Mouse (Mus musculus) c-Kit-negative CD71-positive TER-119-positive erythroid progenitor cells, embryonic 14.5 days (primary cell): Measurements from ENCODE around the gene Camta1.

Experiments
- DNase-seq: peaks from one replicate; pipeline ENCODE4 v3.0.0-alpha.2; 2013; ENCODE audit warnings: low read depth, low spot score

Camta1 gene

DNA sequence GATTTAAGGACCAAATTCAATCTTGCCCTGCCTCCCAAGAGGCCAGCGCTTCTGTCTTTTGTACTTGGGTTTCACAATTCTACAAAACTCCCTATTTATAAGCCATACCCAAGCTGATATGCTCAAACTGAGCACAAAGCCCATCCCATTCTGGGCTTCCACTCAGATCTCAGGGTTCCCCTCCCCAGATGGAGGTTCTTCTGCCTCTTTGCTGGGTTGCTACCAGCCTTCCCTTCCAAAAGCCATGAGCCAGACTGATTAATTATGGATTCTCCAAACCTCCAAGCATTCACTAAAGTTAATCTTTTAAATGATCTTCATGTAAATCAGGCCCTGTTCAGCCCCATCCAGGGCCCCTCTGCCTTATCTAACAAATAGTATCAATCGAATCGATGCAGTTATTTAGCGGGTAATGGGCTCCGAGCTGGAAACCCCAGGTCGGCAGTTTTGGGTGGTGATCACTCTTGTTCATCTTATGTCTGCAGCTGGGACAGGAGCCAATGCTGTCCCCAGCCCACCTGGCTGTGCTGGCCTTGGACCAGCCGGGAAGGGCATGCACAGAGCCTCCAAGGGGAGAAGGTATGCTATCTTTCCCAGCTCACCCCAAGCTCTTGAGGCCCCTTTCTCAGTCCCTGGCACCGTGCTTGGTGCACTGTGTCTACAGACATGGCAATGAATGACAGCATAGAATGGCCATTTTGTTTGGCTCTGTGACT lies 534.5 kb downstream of the Camta1 start:
- DNase-seq, result no peak

DNA sequence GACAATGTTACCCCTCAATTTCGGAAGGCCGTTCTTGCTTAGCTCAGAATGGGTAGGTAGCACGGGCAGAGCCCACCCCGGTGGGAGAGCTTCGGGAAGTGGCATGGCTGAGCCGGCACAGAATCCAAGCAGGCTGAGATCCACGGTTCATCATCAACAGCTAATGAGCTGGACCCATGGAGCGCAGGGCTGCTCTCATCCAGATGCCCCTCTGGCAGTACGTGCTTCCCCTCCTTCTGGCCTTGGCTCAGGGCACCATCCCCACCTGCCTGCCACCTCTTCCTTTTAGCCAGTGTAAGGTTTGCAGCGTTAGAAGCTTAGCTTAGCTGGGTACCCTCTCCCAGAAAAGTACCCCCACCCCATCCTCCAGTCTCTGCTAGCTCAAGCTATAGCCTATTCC lies 545.2 kb downstream of the Camta1 start:
- no peak for DNase-seq

DNA sequence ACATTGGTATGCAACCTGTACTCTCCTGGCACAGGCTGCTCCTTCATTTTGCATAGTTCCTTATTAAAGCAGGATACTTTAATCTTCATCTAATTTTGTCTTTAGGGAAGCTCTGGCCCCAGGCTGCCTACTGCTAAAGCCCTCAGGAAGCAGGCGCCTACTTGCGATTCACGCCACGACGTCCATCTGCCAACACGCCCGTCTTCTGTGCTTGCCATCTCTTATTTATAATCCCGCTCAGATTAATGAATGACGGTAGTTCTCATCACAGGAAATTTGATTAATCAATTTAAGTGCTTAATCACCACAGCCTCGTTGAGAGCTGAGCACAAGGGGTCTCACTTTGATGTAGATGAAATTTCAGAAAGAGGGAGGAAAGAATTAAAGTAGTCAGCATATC lies 546.0 kb downstream of the Camta1 start:
- DNase-seq, result no peak

DNA sequence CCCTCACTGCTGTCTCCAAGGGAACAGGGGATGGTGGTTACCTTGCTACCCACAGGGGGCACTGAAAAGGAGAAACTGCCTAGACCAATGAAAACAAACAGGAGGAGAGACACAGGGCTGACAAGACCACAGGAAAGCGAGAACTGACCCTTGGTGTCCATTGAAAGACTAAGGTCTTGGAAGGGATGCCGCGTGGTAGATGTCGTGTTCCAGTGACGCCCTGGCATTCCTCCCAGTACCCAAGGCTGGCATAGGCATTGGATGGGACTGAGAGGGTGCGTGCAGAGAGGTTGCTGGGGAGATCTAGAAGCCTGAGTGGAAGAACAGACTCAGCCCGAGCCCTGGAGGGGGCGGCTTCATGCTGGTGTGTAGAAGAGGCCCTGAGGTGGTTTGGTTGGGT lies 550.9 kb downstream of the Camta1 start:
- DNase-seq, result no peak

DNA sequence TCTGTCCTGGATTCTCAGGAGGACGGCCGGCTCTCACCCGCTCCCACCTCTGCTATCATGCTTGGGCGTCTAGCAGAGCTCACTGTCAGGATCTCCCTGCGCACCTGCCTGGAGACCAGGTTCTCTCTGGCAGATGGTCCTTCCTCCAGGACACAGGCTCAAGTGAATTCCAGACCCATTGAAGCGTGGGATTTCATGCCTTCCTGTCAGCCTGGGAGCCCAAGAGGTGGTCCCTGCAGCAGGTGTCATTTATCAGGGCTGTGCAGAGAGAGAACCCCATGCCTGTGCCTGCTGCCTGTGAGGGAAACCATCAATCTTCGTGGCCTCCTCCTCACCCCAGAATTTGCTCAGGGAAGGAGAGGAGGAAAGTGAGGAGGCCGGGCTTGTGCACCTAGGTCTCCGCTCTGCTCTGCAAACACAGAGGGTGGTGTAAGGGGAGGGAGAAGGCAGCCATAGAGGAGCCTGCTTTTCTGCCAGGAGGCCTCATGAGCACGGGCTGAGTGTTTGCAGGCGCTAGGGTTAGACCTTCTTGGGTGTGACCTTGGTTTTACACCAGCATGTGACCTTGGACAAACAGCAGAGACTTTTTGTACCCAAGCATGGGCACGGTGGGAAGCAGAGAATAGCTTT lies 551.5 kb downstream of the Camta1 start:
- DNase-seq, result no peak

DNA sequence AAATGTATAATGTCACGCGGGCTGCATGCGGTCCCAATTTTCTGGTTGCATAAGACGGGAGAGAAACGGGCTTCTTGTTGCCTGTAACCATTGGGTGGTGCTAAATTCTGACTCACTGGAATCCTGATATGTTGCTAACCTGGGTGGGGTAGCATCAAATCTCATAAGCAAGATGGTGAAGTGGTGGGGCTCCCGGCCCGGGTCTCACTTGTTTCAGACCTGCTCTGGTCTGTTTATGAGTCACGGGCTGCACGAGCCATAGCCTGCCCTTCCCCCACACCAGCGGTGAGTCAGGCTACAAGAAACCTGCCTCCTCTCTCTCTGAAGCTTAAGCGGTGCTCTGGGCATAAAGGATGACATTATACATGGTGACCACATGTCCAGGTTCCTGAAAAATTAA lies 554.8 kb downstream of the Camta1 start:
- DNase-seq, result no peak

DNA sequence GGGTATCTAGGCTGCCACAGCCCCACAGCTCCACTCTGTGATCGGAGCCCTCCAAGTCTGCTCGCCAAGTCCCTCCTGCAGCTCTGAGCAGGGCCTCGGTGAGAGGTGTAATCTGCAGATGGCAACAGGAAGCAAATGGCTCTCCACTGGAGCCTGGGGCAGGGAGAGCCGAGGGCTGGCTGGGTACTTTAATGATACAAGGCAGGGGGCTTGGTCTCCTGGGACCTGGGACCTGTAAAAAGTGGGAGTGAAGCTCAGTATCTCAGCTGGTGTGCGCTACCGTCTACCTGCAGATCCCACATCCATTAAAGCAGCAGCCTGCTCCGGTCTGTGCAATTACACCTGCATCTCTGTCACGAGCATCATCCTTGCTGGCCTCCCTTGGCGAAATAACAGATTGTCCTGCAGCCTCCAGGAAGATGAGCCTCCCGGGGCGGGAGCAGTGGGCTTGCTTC lies 555.3 kb downstream of the Camta1 start:
- DNase-seq, result no peak

DNA sequence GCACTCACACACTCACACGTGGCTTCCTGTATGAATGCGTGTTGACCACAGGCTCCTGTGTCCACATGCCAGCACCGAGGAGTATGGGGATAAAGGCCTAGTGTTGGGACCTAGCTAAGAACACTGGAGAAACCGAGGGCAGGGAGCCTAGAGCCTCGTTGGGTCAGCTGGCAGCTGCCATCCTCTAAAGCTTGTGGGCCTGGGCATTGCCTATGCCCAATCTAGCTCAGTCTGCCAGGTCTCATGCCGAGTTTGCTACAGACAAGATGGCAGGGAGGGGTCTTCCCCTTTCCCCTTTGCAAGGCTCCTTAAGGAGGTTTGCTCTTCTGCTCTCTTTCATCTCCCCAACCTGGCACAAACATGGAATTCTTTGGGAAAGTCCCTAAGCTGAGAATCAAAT lies 555.9 kb downstream of the Camta1 start:
- no peak for DNase-seq

DNA sequence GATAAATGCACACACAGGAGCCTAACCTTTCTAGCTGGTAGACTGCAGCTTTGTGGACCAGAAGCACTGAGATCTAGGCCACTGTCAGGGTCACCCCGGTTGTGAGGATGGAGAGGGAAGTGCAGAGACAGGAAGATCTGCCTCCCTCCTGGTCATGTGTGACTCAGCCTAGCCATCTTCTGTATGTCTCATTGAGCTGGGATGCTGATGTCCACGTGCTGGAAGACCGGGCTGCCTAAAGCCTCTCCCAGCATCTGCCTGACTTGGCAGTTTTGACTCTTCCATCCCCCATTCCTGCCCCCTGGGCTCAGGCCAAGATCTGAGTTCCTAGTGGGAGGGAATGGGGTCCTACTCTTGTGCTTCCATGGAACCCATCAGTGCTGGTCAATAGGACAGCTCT lies 557.7 kb downstream of the Camta1 start:
- no peak for DNase-seq

DNA sequence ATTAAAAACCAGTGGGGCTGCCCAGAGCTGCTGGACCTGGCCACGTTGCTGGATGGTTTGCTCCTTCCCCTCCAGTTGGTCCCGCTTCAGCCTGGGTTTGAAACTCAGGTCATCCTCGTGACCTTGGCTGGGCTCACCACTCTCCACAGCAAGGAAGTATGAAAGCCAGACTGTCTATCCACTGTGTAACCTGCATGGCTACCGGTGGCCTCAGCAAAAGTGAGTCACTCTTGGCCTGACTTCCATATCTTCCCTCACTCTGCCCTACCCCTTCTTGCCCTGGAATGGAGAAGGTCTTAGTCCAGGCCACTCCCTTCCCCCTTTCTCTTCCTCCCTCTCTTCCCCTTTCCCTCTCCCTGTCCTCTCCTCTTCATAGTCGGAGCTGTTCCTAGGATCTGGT lies 558.2 kb downstream of the Camta1 start:
- DNase-seq, result no peak

DNA sequence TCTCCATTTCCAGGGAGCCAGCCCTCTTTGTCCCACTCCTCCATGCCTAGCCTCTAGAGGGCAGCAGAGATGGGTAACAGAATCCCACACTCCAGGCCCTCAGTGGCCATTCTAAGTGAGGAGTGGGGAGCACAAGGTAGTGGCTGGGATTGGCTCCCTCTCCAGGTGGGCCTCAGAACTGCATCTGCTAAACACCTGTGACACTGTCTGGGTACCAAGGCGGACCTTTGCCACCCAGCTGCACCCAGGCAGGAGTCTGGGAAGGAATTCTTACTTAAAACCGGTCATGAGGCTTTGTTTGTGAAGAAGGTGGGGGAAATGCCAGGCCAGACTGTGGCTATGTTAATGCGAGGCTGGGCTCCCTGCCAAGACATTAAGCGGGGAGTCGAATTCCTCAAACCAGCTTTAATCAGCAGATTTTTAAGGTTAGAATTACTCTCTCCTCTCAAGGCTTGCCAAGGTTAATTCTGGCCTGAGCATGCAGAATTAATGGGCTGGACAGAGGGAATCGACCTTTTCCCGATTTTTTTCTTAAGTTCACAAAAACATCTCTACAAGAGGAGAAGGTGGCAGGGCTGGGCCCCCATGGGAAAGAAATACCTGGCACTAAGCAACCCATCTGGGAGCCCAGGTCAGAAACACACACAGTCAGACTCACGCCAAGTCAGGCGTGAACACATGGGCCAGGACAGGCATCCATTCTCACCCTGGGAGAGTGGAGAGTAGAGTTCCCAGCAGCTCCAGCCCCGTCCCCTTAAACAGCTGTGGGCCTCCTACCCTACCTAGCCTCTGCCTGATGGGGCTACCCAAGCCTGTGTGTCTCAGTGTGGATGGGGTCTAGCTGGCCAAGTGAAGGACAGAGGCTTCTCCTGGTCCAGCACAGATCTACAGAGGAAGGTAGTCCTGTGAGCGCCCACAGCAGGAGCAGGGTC lies 559.2 kb downstream of the Camta1 start:
- no peak for DNase-seq

DNA sequence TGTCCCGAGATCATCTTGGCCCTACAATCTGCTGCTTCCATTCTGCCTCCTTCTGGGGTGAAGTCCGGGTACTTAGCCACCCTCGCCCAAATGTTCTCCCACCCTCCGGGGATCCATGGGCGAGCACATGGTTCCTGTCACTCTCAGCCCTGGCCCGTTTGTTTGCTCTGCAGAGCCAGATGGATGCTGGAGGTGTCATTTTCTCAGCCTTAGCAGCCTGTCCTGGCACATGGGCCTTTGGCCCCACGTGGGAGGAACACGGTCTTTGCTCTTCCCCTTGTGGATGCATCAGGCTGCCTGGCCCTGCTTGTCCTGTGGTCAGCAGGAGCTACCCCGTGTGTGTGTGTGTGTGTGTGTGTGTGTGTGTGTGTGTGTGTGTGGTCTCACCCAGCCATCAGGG lies 560.3 kb downstream of the Camta1 start:
- no peak for DNase-seq

DNA sequence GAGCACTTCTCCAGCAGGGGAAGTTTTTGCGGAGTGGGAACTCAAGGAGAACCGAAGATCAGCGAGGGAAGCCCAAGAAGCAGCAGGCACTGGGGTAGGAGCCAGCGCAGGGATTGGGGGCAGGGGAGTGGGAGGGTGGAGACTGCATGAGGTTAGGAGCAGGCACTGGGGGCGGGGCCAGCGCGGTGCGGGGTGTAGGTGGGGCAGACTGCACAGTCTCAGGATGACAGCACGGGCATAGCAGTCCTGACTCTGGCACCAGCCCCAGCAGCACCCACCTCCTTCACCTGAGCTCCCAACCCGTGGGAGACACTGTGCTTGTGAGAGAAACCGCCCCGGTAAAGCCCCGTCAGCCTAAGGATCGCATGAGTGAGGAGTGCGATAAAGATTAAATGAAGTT lies 561.0 kb downstream of the Camta1 start:
- DNase-seq, result no peak

DNA sequence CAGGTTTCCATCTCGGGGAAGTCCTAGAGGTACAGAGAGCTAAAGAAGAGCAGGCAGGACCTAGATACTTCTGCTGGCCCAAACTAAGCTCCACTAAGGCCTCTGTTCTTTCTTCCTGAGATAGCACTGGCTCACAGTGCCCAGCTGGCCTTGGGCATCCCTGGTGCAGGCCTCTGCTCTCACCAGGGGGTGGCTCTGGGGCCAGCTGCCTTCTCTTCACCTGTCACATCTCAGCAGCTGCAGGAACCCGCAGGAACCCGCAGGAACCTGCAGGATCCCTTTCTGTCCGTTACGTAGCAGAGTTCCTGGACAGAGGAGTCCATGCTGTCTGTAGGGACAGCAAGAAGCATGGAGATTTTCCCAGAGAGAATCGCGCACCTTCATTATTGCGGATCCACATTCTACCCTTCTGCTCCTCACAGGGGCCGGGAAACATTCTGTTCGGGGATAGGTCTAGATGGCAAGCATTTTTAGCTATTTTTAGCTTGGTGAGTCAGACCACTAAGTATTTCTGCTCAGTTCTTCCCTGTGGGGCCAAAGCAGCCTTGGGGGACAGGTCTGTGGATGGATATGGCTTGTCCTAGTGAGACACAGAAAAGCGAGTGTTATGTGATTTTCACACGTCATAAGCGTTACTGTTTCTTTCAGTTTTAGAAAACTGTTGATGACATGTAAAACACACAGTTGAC lies 566.0 kb downstream of the Camta1 start:
- DNase-seq, result no peak

DNA sequence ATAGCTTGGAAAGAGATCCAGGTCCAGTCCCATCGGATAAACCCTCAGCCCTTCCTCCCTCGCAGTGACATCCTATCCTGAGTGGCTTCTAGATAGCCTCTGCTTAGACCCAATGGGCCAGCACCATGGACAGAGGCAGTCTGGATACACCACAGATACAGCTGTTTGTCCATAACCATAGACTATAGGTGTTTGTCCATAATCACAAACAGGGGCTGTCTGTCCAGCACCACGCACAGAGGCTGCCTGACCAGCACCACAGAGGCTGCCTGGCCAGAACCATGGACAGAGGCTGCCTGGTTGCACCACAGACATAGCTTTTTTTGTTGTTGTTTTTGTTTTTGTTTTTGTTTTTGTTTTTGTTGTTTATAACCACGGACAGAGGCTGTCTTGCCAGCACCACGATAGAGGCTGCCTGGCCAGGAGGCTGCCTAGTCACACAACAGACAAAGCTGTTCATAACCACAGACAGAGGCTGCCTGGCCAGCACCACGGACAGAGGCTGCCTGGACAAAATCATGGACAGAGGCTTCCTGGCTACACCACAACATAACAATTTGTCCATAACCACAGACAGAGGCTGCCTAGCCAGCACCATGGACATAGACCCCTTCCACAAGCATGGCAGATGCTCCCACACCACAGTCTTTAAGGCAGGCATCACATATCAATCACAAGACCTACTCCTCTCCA lies 572.6 kb downstream of the Camta1 start:
- no peak for DNase-seq

DNA sequence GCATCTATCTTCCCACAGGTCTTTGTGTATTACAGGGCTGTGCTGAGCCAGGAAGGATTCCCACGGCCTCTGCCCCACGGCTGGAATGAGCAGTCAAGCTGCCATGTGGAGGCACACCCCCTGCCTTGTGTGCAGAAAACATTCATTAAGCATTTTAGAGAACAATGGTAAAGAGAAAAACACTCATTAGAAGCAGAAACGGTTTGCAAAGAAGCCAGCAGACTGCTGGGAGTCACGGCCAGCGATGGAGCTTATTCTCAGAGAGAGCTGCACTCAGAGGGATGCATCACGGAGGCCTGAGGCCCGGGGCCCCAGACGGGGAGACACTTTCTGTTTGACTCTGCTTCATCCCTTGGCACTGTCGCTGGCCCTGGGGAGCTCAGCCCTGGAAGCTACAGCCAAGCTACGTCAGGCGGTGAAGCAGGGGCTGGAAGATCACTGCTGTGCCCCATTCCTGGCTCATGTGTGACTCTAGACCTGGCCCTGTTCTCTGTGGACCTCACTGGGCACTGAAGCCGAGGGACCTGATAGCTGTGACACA lies 575.7 kb downstream of the Camta1 start:
- DNase-seq, result no peak

DNA sequence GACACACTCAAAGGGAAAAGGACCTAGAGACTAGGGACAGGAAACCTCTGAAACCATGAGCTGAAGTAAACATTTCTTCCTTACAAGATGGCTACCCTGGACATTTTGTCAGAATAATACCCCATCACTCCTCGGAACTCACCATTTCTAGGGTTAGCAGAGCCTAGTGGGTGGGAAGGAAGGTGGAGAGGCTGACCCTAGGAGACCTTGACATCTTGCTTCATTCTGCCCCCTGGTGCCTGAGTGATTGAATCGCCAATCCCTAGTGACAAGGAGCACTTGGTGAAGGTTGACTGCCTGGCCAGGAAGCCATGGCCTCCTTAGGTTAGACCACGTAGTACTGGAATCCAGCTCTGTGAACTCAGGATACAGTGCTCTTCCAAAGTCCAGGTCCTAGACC lies 576.2 kb downstream of the Camta1 start:
- DNase-seq, result no peak

DNA sequence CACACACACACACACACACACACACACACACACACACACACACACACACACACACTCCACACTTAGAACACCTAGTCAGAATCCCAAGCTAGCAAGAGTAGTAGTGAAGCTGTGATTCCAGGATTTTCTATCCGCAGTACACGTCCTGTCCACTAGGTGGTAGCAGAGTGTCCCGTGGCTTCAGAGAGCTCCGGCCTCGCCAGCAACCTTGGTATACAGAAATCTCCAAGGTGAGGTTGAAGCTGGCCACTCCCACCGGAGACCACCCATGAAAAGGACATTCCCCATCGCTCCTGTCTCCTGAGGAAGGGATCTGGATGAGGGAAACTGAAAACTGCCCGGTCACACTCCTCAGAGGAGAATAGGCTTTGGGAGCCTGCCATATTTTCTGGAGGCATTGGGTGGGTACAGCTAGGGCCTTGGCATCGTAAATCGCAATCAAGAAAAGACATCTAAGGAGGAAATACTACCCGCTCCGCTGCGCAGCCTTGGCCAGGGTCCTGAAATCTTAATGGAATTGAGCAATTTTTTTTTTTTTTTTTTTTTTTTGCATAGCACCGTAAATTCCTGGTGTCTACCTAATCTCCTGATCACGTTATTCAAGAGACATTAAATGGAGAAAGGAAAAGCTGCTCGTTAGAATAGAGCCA lies 578.5 kb downstream of the Camta1 start:
- peak; percentile 19 for DNase-seq

DNA sequence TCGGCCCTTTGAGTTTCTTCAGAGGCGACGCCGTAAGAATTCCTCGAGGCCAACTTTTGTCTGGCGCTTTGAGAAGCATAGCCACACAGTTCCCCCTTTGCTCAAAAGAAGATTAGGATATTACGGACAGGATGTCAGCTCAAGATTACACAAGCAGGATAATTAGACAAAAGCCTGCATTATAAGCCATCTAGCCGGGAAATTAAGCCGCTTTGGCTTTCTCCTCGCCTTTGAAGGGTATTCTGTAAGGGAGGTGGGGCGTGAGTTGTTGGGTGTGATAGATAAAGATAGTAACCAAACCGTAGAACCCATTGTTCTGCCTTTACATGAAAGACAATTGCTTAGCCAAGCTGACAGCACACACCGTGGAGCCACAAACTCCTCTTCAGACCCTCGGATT lies 579.6 kb downstream of the Camta1 start:
- DNase-seq, result no peak

DNA sequence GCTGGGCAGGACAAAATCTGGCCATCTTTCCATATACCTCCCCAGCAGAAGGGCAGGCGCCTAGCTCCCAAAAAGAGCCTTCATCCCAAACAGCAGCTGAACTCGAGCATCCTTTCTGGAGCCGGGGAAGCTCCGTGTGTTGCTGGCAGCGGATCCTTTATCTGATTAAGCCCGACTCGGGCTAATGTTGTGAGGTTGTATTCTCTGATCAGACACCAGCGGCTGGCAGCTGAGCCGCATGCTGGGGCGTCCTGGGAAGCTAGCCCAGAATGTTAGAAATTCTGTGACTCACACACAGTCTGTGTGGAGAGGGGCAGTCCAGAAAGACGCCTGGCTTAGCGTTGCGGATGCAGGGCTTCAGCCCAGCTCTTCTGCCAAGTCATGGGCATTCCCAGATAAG lies 586.4 kb downstream of the Camta1 start:
- DNase-seq, result no peak
